Mouse (Mus musculus) monocyte, adult 2 months (primary cell): ENCODE measurements around the gene Akap13.
A peak's percentile ranks its signal among the peaks of the same experiment; 100 is the strongest.
"Not testable (repeated sequence)": the region's sequence is repeated elsewhere in the genome, so short reads cannot be mapped to it uniquely, and the experiment has no call there.

Experiments
- DNase-seq, 2 experiments: peaks; one replicate each; pipeline ENCODE4 v3.0.0; 2022; ENCODE audit warnings: low spot score in 2 of 2, low read depth in 1 of 2

Gene Akap13

DNA sequence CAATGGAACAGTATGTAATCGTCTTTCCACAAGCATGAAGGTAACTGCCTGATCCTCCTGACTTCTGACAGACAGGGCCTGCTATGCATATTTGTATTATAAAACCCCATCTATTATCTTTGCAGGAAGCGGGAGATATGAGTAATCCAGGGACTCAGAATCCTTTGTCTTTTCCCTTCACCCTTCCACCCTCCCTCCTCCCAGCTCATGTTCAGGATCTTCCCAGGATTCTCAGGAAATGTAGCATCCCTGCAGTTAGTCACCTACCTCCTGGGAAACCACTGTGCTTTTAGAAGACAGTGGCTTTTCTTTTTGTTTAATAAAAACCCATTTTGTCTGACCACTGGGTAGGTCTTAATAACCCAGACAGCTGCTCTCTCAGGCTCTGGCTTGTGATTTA, 256.1 kb downstream of the Akap13 start:
- no peak for DNase-seq

DNA sequence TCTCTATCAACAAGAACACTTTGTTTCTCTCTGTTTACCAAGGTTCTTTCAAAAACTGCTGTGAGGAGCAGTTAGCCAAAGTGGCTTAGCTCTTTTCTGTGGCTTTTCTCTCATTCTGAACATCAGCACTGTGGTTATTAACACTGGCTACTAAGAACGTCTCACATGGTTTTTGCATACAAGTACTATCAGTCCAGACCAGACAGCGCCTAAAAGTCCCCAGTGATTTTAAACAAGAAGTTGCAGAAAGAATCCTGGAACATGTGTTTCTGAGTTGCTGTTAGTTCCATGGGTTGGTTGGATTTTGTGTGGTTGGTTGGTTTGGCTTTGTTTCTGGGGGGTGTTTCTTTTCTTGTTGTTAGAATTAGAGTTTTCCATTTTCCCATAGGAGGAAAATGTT, 257.5 kb downstream of the Akap13 start:
- DNase-seq = no peak

DNA sequence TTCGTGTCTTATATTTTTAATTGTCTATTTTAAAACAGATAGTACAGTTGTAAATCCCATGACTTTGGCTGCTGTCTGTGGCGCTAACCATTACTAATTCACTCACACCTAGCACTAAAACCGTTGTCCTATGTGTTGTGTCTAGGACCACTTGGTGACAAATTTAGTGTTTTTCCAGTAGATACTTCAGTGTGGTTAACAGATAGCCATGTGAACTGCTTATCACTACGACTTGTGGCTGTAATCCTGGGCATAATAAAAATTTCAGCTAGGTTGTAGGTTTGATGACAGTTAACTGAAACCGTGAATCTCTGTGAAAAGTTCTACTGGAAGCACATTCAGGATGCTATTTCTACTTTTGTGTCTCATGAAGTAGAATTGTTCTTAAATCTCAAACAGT, 258.6 kb downstream of the Akap13 start:
- no peak for DNase-seq

DNA sequence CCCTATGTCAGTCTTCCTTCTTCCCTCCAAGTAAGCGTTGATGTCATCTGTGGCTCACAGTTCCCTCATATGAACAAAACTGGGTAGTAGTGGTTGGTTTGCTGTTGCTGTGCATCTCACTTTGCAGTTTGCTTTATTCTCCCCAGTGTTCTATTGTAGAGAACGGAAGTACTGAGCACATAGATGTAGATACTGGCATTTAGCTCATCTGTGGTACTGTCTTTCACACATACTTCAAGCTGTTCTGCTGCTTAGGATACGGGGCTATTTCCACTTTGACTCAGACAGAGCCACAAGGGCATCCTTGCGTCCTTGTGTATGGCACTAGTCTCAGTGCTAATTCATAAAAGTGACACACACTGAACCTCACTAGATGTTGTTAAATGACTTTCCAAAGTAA, 259.7 kb downstream of the Akap13 start:
- no peak for DNase-seq

DNA sequence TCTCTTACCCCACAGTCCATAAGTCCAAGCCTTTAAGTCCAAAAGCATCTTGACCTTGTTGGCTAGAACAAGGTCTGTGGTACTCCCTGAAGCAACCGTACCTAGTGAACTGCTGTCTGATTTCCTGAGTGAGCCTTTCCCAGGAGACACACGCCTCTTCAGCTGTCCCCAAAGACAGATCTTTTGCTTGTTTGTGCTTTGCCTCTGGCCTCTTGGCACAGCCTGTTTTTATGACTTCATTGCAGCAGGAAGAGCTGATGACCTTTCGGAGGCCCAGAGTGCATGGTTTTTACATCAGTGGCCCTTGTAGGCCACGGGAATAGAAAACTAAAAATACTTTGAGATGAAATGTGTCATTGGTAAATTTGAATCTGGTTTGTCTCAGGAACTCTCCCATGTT, 260.6 kb downstream of the Akap13 start:
- no peak for DNase-seq

DNA sequence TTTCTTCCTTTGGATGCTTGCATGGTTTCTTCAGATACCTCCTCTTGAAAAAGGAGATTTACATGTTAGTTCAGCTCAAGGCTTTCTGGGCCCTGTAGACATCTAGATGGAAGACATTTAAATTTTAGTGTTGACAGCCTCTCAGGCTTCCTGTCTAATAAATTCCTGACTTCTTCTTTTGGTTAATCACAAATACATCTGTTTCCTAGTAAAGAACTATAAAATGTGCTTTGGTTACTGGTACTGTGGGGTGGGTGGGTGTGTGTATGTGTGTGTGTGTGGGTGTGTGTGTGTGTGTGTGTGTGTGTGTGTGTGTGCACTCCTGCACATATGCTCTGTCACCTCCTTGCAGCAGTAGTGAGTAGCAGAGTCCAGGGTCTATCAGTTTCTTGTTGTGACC, 262.0 kb downstream of the Akap13 start:
- no peak for DNase-seq

DNA sequence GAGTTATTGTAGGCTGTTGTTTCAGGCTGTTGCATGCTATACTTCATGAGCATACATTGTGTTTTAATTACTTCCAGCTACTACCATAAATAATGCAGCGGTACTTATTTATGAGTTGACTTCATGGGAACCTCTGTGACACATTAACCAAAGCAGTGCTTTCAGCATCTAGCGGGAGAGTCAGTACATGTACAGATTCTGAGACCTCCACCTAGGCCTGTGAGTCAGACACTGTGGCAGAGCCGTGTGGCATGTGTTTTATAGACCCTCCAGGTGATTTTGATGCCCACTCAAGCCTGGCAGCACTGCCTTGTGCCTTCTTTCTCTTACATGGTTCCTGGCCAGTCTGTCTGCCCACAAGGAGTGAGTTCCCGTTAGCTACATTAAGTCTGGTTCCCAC, 266.0 kb downstream of the Akap13 start:
- no peak for DNase-seq

DNA sequence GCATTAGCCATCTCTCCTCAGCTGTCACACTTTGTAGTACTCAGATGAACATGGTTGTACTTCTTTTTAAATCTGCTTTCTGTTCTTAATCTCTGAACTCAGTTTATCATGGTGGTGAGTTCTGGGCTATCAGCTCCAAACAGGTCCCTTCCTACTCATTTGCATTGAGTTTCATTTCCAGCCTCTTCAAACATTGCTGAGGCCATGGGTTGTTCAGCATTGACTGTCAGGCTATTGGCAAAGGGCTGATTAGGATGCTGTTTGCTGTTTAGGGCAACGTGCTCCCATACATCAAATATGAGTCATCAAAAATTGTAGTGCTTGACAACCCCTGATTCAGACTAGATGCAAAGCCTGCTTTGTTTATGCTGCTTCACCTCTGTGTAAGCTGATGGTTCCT, 268.7 kb downstream of the Akap13 start:
- no peak for DNase-seq

DNA sequence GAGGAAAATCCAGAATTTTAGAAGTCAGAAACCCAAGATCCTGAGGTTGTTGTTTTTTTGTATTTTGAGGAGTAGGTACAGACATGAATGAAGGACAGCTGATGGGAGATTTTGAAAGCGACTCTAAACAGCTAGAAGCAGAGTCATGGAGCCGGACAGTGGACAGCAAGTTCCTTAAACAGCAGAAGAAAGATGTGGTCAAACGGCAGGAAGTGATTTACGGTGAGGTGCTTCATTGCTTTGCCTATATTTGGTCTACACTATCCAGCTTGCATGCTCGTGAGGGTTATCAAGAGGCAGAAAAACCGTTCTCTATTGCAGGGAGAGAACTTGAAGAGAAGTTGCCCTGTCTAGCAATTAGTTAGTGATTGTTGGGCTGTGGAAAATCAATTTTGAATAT, 270.6 kb downstream of the Akap13 start:
- DNase-seq = no peak

DNA sequence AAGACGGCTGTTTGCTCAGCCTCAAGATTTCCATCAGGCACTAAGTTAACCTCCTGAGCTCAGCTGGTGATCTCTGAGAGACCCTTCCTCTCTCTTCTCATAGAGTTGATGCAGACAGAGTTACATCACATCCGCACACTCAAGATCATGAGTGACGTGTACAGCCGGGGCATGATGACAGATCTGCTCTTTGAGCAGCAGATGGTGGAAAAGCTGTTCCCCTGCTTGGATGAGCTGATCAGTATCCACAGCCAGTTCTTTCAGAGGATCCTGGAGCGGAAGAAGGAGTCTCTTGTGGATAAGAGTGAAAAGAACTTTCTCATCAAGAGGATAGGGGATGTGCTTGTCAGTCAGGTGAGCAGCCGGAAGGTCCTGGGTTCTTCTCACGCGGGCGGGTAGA, 271.5 kb downstream of the Akap13 start:
- DNase-seq = no peak

DNA sequence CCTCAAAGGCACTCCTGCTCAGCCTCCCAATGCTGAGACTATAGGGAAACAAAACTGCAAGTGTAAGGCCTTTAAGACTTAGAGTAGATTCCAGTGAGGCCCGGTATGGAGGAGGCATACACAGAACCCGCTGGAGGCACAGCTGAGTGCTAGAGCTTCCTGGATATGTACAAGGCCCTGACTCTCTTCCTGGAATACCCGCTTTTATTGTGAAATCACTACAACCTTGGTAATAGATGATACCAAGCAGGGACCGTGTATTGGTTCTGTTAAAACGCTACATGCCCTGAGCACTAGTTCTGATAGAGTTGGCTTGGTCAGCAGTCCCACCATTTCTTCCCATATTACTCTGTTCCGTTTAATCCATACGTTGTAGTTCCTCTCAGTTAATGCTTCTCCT, 274.3 kb downstream of the Akap13 start:
- no peak for DNase-seq

DNA sequence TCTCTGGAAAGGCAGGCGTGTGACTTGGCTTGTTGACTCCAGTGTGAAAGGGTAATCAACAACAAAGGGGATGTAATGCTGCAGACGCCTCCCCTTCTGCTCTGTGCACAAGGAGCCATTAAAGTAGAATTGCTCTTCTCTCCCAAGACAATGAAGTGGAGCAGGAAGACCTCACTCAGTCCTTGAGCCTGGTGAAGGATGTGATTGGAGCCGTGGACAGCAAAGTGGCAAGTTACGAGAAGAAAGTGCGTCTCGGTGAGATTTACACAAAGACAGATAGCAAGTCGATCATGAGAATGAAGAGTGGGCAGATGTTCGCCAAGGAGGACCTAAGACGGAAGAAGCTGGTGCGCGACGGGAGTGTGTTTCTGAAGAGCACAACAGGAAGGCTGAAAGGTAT, 274.9 kb downstream of the Akap13 start:
- DNase-seq = no peak

DNA sequence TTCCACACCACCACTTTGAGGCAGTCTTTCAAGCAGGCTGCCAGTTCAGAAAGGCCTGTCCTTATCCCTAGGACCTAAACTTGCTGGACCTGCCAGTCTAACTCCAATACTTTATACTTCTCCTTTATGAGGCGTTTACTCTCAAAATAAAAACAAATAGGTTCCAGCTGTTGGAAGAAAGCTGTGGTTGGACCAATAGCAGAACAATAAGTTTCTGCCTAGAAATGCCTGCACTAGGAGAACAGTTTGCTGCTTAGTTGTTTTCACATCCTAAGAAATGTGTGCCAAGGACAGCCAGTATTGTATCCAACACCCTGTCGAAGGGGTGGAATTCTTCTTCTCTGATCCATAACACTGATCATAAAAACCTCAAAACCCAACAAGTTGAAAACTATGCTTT, 276.6 kb downstream of the Akap13 start:
- DNase-seq = no peak

DNA sequence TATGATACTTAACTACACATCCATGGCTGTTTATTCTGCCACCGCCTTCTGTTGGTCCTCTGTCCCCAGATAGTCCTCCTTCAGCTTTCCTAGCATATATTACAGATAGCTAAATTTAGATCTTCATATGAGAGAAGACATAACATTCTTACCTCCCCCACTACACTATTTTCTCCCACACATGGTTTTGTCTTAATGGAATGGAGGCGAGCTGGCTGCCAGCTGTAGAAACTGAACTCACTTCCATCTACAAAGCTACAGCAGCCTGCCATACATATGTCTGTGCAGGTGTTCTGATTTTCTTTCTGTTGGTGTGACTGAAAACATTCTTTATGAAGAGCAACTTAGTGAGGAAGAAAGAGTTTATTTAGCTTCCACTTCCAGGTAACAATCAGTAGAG, 277.8 kb downstream of the Akap13 start:
- DNase-seq = no peak

DNA sequence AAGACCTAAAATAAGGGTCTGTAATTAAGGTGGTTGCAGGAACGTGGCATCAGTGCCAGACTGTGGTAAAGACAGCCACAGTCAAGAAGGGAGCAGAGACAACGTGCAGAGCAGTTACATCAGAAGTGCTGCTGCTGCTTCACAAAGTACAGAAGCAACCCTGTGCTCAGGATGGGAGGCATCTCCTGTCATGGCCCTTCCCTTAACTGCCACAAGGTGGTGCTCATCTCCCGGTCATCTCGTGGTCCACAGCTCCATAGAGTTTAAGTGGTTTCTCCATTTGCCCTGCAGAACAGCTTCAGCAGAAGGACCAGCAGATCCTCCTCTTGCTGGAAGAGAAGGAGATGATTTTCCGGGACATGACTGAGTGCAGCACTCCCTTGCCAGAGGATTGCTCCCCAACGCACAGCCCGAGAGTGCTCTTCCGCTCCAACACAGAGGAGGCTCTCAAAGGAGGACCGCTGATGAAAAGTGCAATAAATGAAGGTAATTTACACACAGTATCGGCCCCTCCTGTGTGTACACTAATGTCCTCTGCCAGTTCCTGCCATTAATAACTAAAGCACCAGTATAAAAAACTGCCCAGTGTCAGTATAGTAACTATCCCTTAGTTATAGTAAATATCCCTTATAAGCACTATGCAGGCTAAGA, 283.9 kb downstream of the Akap13 start:
- DNase-seq = peak in 1 of 2 experiments; percentile 16

DNA sequence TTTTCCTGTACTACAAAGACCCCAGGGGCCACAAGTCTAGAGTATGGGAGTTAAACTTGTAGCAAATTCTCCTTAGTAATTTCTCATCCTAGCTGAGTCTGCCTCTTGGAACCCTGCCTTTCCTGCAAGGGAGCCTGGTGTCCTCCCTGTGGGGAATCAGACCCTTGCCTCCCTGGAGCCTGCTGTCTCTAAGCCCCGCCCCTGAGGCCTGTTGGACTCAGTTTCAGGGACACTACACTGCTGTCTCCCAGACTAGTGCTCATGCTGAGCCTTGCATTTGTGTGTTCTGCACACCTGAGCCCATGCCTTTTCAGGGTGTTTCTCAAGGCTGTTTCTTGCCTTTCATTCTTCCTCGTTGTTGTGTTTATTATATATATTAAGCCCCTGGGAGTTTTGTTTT, 289.2 kb downstream of the Akap13 start:
- no peak for DNase-seq

DNA sequence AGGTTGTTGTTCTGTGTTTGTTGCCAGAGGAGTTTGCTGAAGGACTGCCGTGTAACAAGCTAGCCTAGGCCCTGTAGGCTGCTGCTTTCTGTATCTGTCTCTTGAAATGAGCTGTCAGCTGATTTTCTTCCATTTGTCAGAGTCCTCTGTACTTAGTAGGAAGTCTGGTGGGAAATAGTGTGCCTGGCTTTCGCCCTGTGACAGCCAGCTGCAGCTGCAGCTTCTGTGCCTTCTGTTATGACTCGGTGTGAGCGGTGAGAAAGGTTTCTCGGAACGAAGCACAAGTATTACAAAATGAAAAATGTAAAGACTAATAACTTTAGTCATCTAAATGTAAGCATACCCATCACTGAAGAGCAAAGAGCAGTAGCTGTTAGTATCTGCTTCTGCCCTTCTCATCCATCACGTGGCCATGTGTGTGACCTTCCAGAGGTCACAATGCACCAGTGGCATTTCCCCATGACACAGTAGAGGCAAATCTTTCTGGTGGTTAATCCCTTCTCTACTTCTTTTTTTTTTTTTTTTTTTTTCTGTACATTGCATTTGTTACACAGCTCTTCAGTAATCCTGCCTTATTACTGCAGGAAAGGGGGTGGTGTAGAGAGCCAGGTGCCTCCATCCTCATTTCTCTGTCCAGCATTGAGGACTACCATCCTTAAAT, 289.8 kb downstream of the Akap13 start:
- no peak for DNase-seq

DNA sequence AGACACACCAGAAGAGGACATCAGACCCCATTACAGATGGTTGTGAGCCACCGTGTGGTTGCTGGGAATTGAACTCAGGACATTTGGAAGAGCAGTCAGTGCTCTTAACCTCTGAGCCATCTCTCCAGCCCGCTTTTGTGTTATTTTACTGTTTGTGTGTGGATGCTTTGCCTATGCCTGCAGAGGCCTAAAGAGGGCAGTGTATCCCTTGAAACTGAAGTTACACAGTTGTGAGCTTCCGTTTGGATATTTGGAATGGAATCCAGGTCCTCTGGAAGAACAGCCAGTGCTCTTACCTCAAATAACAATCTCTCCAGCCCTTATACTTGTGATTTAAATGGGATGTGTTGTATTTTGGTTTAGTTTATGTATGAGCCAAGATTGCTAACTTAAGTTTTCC, 290.6 kb downstream of the Akap13 start:
- DNase-seq = not testable (repeated sequence)

DNA sequence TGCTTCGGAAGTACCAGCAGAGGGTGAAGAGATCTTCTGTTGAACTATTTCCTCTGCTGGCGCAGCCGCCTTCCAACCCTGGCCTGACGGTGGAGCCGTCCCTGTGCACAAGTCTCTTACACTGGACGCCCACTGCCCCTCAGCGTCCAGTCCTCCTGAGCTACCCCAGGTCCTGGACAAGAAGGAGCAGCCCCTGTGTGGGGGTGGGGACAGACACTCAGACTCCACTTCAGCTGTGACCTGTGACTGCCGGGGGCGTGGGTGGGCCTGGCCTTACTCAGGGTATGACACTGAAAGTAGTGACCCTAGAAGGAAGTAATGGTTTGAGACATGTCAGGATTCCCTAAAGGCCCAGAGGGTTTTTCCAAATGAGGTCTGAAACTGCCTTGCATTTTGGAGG, 295.2 kb downstream of the Akap13 start:
- DNase-seq = no peak

DNA sequence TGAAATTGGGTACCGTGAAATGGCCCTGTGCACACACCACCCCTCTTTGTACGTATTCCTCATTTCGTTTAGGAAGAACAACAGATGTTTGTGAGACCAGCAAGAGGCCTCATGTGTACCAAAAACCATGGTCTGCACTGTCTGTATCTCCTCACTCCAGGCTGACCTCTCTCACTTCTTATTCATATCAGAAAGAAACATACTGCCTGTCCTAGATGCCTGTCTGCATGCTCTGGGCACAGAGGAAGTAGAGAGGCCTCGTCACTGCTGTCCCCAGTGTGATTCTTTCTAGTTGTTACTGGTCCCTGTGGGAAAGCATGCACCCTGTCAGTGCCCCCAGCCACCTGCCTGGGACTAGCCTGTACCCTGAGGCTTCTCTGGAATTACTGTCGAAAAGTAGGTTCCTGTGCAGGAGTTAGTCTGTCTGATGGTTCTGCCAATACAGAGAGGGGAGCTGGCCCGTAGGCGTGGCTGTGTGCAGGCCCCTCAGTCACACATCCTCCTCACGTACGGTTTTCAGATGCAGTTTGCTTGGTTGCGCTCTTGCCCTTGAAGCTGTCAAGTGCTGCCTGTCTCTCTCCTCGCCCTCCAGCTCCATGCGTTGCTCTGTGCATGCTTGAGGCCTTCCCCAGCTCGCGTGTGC, 295.9 kb downstream of the Akap13 start:
- no peak for DNase-seq

DNA sequence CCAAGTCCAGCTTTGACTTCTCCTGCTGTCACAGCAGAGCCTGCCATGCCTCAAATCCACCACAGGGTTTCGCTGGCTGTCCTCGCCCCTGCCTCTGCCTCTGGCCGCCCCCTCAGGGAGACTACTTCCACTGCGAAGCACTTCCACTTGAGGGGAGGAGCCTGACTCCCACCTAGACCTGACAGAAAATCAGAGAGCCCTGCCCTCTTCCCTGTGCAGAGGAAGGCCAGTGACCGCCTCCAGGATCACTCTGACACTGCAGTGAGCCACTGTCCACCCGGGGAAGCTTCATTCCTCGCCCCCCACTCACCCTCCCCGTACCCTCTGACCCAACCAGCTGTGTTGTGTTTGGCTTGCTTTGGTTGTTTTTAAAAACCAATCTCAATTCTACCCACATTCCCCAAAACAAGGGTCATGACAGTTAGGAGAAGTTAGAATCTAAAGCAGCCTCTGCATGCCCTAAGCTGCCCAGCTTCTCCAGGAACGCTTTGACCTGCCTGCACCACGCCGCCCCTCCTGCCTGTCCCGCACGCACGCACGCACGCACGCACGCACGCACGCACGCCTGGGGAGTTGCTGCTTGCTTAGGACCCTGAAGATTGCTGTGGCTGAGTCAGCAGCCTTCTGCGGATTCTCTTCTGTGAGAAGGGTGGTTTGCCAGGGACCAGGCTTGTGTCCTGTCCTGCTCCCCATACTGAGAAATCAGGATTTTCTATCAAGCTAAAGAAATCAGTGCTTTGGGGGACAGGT, 297.3 kb downstream of the Akap13 start:
- no peak for DNase-seq

DNA sequence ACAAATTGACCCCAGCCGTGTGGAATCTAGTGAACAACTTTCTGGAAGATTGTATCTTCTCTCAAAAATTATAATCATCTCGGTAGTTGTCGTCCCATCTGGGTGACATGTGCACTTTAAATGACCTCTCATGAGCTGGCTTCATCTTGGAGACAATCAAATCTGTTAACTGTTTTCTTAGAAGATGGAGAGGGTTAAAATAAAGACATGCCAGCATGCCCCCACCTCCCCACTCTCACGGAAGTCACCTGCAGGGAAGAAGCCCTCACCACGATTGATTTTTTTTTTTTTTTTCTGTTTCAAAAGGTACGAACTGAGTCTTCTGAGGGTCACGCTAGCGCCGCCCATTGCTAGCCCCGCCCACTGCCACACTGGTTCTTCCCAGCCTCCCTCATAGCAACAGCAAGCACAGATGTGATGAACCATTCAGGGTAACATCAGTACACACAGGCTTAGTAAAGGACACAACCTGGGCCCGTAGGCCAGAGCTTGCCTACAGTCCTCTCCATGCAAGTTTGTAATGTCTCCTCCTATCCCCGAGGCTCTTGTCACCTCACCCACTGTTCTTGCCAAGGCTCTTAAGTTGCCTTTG, 298.0 kb downstream of the Akap13 start:
- no peak for DNase-seq
